Mouse (Mus musculus): Measurements from ENCODE around the gene Fastkd5.
"Not testable (repeated sequence)": the region's sequence is repeated elsewhere in the genome, so short reads cannot be mapped to it uniquely, and the experiment has no call there.

Fastkd5 gene

DNA sequence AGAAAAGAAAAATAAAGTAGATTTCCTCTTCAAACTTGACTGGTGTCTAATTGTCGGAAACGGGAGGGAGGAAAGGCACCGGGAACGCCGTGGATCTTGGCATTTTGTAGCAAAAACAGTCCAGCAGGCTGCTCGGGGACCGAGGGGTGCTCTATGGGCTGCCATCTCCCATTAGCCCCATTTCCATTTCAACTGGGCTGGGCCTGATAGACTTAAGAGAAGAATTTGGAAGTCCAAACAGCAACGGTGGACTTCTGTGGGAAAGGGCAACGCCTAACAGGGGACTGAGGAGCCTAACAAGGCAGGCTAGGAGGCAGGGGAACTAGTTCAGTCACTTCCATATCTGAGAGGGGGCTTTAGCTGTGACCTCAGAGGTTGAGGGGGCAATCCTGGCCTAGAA lies 52.8 kb downstream of the Fastkd5 start:
- no peak for DNase-seq (ENCODE audit: low read depth, low spot score)

DNA sequence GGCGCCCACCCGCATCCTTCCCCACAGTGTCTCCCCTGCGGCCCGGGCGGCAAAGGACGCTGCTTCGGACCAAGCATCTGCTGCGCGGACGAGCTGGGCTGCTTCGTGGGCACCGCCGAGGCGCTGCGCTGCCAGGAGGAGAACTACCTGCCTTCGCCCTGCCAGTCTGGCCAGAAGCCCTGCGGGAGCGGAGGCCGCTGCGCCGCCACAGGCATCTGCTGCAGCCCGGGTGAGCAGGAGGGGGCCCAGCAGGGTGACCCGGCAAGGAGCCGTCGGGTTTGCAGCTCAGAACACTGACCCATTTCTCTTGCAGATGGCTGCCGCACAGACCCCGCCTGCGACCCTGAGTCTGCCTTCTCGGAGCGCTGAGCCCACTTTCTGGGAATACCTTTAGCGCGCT lies 53.3 kb downstream of the Fastkd5 start:
- DNase-seq (ENCODE audit: low read depth, low spot score): not testable (repeated sequence)

DNA sequence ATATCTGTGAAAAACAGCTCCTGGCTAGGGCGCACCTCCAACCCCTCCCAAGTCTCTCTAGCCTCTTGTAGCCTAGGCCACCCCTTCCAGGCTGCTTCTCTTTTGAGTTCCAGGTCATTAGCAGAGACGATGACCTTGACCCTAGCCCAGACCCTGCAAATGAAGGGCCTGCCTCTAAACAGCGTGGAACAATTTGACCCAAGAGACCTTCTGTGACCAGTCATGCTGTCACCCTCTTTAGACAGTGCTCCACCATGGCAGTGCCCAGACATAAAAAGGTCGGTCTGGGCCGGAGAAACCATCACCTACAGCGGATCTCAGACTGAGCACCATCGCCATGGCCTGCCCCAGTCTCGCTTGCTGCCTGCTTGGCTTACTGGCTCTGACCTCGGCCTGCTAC lies 54.0 kb downstream of the Fastkd5 start, which contains the start of gene Oxt:
TSS of gene Oxt (plus strand) at position 301 of the 400 bp plus-strand sequence.
- DNase-seq (ENCODE audit: low read depth, low spot score): no peak

DNA sequence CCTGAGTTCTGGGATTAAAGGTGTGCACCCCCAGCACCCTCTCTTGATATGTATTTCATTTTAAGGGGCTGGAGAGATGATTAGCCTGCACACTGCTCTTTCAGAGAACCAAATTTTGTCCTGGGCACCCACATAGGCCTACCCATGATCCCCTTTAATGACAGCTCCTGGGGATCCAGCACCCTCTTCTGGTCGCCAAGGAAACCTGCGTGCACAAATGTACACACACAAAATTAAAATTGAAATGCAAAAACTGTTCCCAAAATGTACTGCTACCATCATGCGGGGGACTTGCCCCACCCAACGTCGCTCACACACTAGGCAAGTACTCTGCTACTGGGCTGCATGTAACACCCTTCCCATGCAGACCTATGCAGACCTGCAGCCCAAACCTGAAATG lies 54.9 kb downstream of the Fastkd5 start:
- DNase-seq (ENCODE audit: low read depth, low spot score): no peak

DNA sequence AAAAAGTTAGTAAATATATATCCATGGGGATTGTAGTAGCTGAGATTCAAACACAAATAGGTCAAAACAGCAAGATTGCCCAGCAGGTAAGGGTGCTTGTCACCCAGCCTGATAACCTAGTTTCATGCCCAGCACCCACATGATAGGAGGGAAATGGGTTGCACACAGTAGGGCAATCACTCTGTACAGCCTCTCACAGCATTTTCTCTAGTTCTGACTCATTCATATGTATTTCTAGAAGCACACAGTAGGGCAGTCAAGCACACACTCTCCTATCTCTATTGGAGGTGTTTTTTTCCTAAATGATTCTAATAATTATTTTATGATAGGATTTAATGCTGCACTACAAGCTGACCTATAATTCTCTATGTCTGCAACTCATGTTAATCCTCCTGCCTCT lies 59.9 kb downstream of the Fastkd5 start:
- DNase-seq (ENCODE audit: low read depth, low spot score): no peak

DNA sequence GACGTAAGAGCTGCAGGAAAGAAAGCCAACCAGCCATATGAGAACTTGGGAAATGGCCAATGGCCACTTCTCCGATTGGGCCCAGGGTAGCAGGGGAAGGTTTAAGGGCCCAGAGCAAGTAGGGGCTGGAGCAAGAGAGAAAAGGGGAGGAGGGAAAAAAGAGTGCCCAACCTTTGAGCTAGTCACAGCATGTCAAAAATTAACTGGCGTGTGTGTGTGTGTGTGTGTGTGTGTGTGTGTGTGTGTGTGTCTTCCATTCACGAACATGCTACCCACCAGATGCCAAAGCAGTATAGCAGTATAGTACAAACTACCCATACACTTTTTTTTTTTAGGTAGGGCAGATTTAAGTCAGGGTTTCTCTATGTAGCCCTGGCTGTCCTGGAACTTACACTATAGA lies 60.9 kb downstream of the Fastkd5 start:
- no peak for DNase-seq (ENCODE audit: low read depth, low spot score)

DNA sequence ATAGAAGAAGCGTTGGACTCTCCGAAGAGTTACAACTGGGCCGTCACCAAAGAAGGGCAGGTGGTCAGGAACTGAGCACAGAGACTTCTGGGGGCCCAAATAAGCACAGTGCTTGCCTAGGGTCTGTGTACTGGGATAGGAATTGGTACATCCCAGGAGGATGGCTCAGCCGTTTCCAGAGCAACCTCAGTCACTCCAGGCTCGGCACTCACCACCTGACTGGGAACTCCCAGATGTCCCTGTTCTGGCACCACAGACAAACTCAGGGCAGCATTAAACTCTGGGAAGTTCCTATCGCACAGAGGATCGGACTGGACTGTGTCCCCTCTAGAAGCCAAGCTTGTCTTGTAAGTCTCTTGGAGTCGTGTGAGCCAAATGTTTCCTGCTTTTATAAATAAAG lies 64.8 kb downstream of the Fastkd5 start:
- DNase-seq (ENCODE audit: low read depth, low spot score): no peak

DNA sequence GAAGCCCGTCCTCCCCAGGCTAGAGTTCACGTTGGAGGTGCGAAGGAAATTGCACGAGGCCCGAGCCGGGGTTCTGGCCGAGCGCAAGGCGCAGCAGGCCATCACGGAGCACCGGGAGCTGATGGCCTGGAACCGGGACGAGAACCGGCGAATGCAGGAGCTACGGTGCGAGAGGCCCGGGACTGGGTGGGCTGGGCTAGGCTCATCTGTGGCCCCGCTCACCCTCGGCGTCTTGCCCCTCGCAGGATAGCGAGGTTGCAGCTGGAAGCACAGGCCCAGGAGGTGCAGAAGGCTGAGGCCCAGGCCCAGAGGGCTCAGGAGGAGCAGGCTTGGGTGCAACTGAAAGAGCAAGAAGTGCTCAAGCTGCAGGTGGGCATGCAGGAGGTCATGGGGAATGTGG lies 65.8 kb downstream of the Fastkd5 start:
- no peak for DNase-seq (ENCODE audit: low read depth, low spot score)

All from telencephalon, adult 2 months (tissue).